15 mouse cellular contexts compared by ENCODE assay signal in the genomic region with DNA sequence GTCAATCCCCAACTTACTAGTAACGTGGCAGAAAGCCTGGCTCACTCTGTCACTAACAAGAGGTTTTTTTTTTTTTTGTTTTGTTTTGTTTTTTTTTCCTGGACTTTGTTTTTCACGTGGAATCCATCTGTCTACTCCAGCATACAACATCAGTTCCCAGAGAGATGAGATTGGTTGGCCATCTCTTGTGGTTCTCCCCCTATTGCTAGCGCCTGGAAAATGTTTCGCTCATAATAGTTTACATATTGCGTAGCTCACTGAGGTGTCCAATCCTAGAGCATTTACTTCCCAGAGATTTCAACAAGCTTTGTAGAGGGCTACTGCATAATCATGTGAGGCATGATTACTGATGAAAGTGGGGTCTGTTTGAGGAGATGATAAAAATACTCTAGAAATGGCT.
A peak's percentile ranks its signal among the peaks of the same experiment; 100 is the strongest.
DNase-seq lines count a peak whose midpoint lies in the region; ATAC-seq and TF ChIP-seq lines count a peak whose summit lies in the region.
"Had no signal": no experiment of that assay in that cellular context is flagged by ENCODE, and none has a peak within 500 bp of the region (broad histone marks: within the 10 kb centered on the region; RNA-seq: fewer than 3 reads in every experiment).

No protein-coding gene starts in this region.

- H3K4me1 ChIP-seq in heart, embryonic 13.5 days: peaks cover 13% of the 10 kb centered on the region
- H3K4me1 ChIP-seq in lung, embryonic 14.5 days (ENCODE audit: insufficient read depth): no peaks in the 10 kb centered on the region
- peaks cover 7% of the 10 kb centered on the region; the same call in 1 of the 2 replicates for H3K4me1 ChIP-seq in heart, postnatal 0 days (ENCODE audit: control insufficient read depth, insufficient read depth)
- no peaks in the 10 kb centered on the region for H3K4me1 ChIP-seq in stomach, embryonic 15.5 days
- H3K4me1 ChIP-seq: forebrain, embryonic 13.5 days; hindbrain, embryonic 12.5 days; neural tube, embryonic 15.5 days had no signal

- H3K9ac ChIP-seq in heart, embryonic 13.5 days: no peak overlapping the region
- no peak overlapping the region for H3K9ac ChIP-seq in lung, embryonic 14.5 days
- H3K9ac ChIP-seq in heart, postnatal 0 days (replicated peaks; ENCODE audit: low read depth, low read length): 0 out of 2 replicates have a peak overlapping the region, but pooled peaks have one; percentile 37
- no peak overlapping the region for H3K9ac ChIP-seq in stomach, embryonic 15.5 days
- H3K9ac ChIP-seq: embryonic facial prominence, embryonic 13.5 days; forebrain, embryonic 13.5 days; hindbrain, embryonic 12.5 days; liver, embryonic 14.5 days; neural tube, embryonic 15.5 days had no signal

- no peak for TF ChIP-seq EP300 in heart, postnatal 0 days (IDR thresholded peaks at IDR 0.05; ENCODE audit: low read depth)

- ATAC-seq in heart, embryonic 13.5 days (ENCODE audit: extremely low read depth, insufficient number of reproducible peaks, low FRiP score, low TSS enrichment): no peak
- ATAC-seq in lung, embryonic 14.5 days (ENCODE audit: insufficient read depth): peak; percentile 55
- ATAC-seq in heart, postnatal 0 days (ENCODE audit: insufficient read depth, low read depth): peak; percentile 6; the same call in 1 of the 2 replicates
- ATAC-seq in stomach, embryonic 15.5 days (ENCODE audit: insufficient read depth, low FRiP score, low read depth): no peak; the same call in 1 of the 2 replicates
- ATAC-seq: forebrain, embryonic 13.5 days had no signal

- H3K27ac ChIP-seq in heart, embryonic 13.5 days (replicated peaks): peak overlapping the region; percentile 74
- H3K27ac ChIP-seq in lung, embryonic 14.5 days (ENCODE audit: low read depth): peak overlapping the region; percentile 78
- H3K27ac ChIP-seq in heart, postnatal 0 days (ENCODE audit: low read depth): peak overlapping the region; percentile 59; the same call in 1 of the 2 replicates
- peak overlapping the region; percentile 55 for H3K27ac ChIP-seq in stomach, embryonic 15.5 days
- H3K27ac ChIP-seq: embryonic facial prominence, embryonic 13.5 days; forebrain, embryonic 13.5 days; hindbrain, embryonic 12.5 days; liver, embryonic 14.5 days; neural tube, embryonic 15.5 days had no signal

- peak overlapping the region; percentile 29; the same call in 1 of the 2 replicates for H3K4me2 ChIP-seq in heart, embryonic 13.5 days
- peak overlapping the region; percentile 27; the same call in 1 of the 2 replicates for H3K4me2 ChIP-seq in lung, embryonic 14.5 days
- no peak overlapping the region for H3K4me2 ChIP-seq in heart, postnatal 0 days (ENCODE audit: low read depth, low read length)
- H3K4me2 ChIP-seq in stomach, embryonic 15.5 days: no peak overlapping the region
- H3K4me2 ChIP-seq: embryonic facial prominence, embryonic 13.5 days; forebrain, embryonic 13.5 days; hindbrain, embryonic 12.5 days; neural tube, embryonic 15.5 days had no signal

- 61% methylated on average over 5 of the region's 5 CpGs for WGBS in heart, embryonic 13.5 days
- 56% methylated on average over 5 of the region's 5 CpGs for WGBS in lung, embryonic 14.5 days
- 62% methylated on average over 5 of the region's 5 CpGs for WGBS in heart, postnatal 0 days
- 45% methylated on average over 5 of the region's 5 CpGs for WGBS in stomach, embryonic 15.5 days

- H3K36me3 ChIP-seq in heart, embryonic 13.5 days: no peaks in the 10 kb centered on the region
- no peaks in the 10 kb centered on the region for H3K36me3 ChIP-seq in lung, embryonic 14.5 days (ENCODE audit: insufficient read depth)
- no peaks in the 10 kb centered on the region for H3K36me3 ChIP-seq in heart, postnatal 0 days (replicated peaks; ENCODE audit: control insufficient read depth, insufficient read depth, low read length)
- H3K36me3 ChIP-seq in stomach, embryonic 15.5 days: no peaks in the 10 kb centered on the region
- H3K36me3 ChIP-seq: embryonic facial prominence, embryonic 13.5 days; hindbrain, embryonic 12.5 days; neural tube, embryonic 15.5 days had no signal

- no peak for DNase-seq in heart, adult 8-10 months (ENCODE audit: low spot score)
- DNase-seq in lung, embryonic 14.5 days: peak; percentile 52
- no peak for DNase-seq in lung, adult 18-20 months
- DNase-seq in heart, postnatal 0 days (ENCODE audit: low spot score): no peak
- no peak for DNase-seq in adrenal gland, postnatal 25 days
- DNase-seq: adrenal gland, postnatal 36 days; cerebellum, postnatal 25 days; thymus, adult 2 months had no signal

- H3K9me3 ChIP-seq in heart, embryonic 13.5 days: no peaks in the 10 kb centered on the region
- H3K9me3 ChIP-seq in lung, embryonic 14.5 days (ENCODE audit: low read depth, low read length): no peaks in the 10 kb centered on the region; the same call in 1 of the 2 replicates
- no peaks in the 10 kb centered on the region for H3K9me3 ChIP-seq in heart, postnatal 0 days (replicated peaks; ENCODE audit: control insufficient read depth, low read length)
- no peaks in the 10 kb centered on the region for H3K9me3 ChIP-seq in stomach, embryonic 15.5 days
- H3K9me3 ChIP-seq: embryonic facial prominence, embryonic 13.5 days; forebrain, embryonic 13.5 days; hindbrain, embryonic 12.5 days; neural tube, embryonic 15.5 days had no signal

- H3K4me3 ChIP-seq in heart, embryonic 13.5 days: no peak overlapping the region
- no peak overlapping the region for H3K4me3 ChIP-seq in lung, embryonic 14.5 days (ENCODE audit: low read depth, low read length)
- no peak overlapping the region for H3K4me3 ChIP-seq in heart, postnatal 0 days (ENCODE audit: low read depth, low read length)
- H3K4me3 ChIP-seq in stomach, embryonic 15.5 days (replicated peaks): no peak overlapping the region
- H3K4me3 ChIP-seq: embryonic facial prominence, embryonic 13.5 days; forebrain, embryonic 13.5 days; hindbrain, embryonic 12.5 days; neural tube, embryonic 15.5 days had no signal

- TF ChIP-seq CTCF in lung, embryonic 14.5 days (IDR thresholded peaks at IDR 0.05; ENCODE audit: low read depth): no peak
- TF ChIP-seq CTCF in heart, postnatal 0 days (IDR thresholded peaks at IDR 0.05; ENCODE audit: low read depth): no peak

- no peaks in the 10 kb centered on the region for H3K27me3 ChIP-seq in heart, embryonic 13.5 days (replicated peaks)
- H3K27me3 ChIP-seq in lung, embryonic 14.5 days (ENCODE audit: insufficient read depth, low read length): no peaks in the 10 kb centered on the region
- no peaks in the 10 kb centered on the region for H3K27me3 ChIP-seq in heart, postnatal 0 days (ENCODE audit: control insufficient read depth, insufficient read depth, low read length)
- no peaks in the 10 kb centered on the region for H3K27me3 ChIP-seq in stomach, embryonic 15.5 days (replicated peaks)
- H3K27me3 ChIP-seq: embryonic facial prominence, embryonic 13.5 days; forebrain, embryonic 13.5 days; hindbrain, embryonic 12.5 days; neural tube, embryonic 15.5 days had no signal

Comparison
In these comparisons a context has a peak if more than half of its experiments do, and no peak if none do; other contexts are left out.
1. ATAC-seq: peak in lung, embryonic 14.5 days (single experiment) and heart, postnatal 0 days (single experiment); none in heart, embryonic 13.5 days (single experiment) and stomach, embryonic 15.5 days (single experiment).
2. H3K4me2 ChIP-seq: peak in heart, embryonic 13.5 days (single experiment) and lung, embryonic 14.5 days (single experiment); none in heart, postnatal 0 days (single experiment) and stomach, embryonic 15.5 days (single experiment).
3. Peak in every context shown above with its lines, with median percentiles within 50 percentile points of each other: H3K27ac ChIP-seq.